Mouse (Mus musculus): ENCODE measurements around the gene Slc8a3.

- TF ChIP-seq CTCF (IDR thresholded peaks at IDR 0.05; ENCODE audit: extremely low read depth, insufficient read depth, insufficient read length, insufficient replicate concordance) (no peak), POLR2A (IDR thresholded peaks at IDR 0.05; ENCODE audit: low read depth, low read length) (no peak)
Measured at GRCm38 (mm10) chr12:81226590-81226989, 106.4 kb downstream of the Slc8a3 start.
